In the genomic region with DNA sequence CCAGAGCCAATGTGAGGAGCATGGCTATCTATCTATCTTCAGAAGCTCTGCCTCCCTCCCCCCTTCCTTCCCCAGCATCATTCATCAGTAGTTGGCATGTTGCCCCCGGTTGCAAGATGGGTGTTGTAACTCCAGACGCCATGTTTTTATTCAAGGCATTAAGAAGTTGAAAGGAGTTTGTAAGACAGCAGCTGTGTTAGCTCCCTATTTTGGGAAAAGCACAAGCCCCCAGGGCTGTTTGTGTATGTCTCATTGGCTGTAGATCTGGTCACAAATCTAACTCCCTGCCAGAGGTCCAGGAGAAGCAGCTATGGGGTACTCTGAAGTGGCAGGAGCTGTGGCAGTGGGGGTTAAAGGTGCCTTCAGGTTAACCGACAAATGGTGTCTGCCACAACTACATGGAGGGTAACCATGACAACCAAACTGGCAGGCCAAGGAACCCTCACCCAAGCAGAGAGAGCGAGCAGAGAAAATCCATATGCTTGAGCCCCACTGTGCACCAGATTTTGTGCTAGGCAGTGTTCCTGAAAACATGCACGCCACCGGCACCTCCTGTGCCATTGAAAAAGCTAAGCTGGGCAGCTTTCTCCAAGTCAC, we compare ENCODE assay signal across 9 mouse cellular contexts.
A peak's percentile ranks its signal among the peaks of the same experiment; 100 is the strongest.
DNase-seq lines count a peak whose midpoint lies in the region; ATAC-seq and TF ChIP-seq lines count a peak whose summit lies in the region.
"Had no signal": no experiment of that assay in that cellular context is flagged by ENCODE, and none has a peak within 500 bp of the region (broad histone marks: within the 10 kb centered on the region; RNA-seq: fewer than 3 reads in every experiment).

No protein-coding gene starts in this region.

- intact Hi-C loops in gastrocnemius, adult 2 months (cut with DNase I), result no loop called here
- intact Hi-C loops in heart, postnatal 10 days (cut with DNase I), result loop anchor here (5.0 kb wide), 1 partner anchor 288 kb away; a partner anchor contains a TSS

- peak overlapping the region; percentile 65 for H3K27ac ChIP-seq in hindbrain, postnatal 0 days
- no peak overlapping the region for H3K27ac ChIP-seq in neural tube, embryonic 15.5 days (replicated peaks)
- no peak overlapping the region for H3K27ac ChIP-seq in gastrocnemius, adult 2 months

- ATAC-seq in hindbrain, postnatal 0 days, result peak; percentile 30; the same call in 1 of the 2 replicates
- ATAC-seq in neural tube, embryonic 15.5 days (ENCODE audit: low FRiP score), result peak; percentile 30; the same call in 1 of the 2 replicates

- DNase-seq in layer of hippocampus, adult 11-12 months (ENCODE audit: low spot score), result peak; percentile 58
- DNase-seq in layer of hippocampus, adult 9-10 months (ENCODE audit: low spot score), result no peak
- peak; percentile 76 to 82 for DNase-seq in cerebellum, adult 18-20 months
- DNase-seq in hindbrain, postnatal 0 days (ENCODE audit: low spot score), result peak; percentile 71
- DNase-seq in gastrocnemius, adult 2 months, result no peak
- no peak for DNase-seq in heart, postnatal 10 days
- DNase-seq in heart, adult 8-10 months (ENCODE audit: low spot score), result no peak

- H3K4me3 ChIP-seq in hindbrain, postnatal 0 days (ENCODE audit: low read length), result no peak overlapping the region
- H3K4me3 ChIP-seq in neural tube, embryonic 15.5 days (replicated peaks), result no peak overlapping the region
- H3K4me3 ChIP-seq in gastrocnemius, adult 2 months, result no peak overlapping the region
- H3K4me3 ChIP-seq: megakaryocyte, embryonic 14.5 days had no signal

- H3K4me1 ChIP-seq in hindbrain, postnatal 0 days (ENCODE audit: insufficient read depth, low read length), result peaks cover 18% of the 10 kb centered on the region
- peaks cover 41% of the 10 kb centered on the region for H3K4me1 ChIP-seq in neural tube, embryonic 15.5 days

- no peaks in the 10 kb centered on the region for H3K36me3 ChIP-seq in hindbrain, postnatal 0 days (ENCODE audit: insufficient read depth, low read length)
- no peaks in the 10 kb centered on the region; the same call in 1 of the 2 replicates for H3K36me3 ChIP-seq in neural tube, embryonic 15.5 days

- no peaks in the 10 kb centered on the region for H3K9me3 ChIP-seq in hindbrain, postnatal 0 days (ENCODE audit: low read length)
- no peaks in the 10 kb centered on the region for H3K9me3 ChIP-seq in neural tube, embryonic 15.5 days (replicated peaks)
- H3K9me3 ChIP-seq: megakaryocyte, embryonic 14.5 days had no signal

- no peak overlapping the region for H3K4me2 ChIP-seq in hindbrain, postnatal 0 days (ENCODE audit: low read depth, low read length)
- no peak overlapping the region for H3K4me2 ChIP-seq in neural tube, embryonic 15.5 days

- H3K9ac ChIP-seq in hindbrain, postnatal 0 days (replicated peaks; ENCODE audit: low read length), result no peak overlapping the region
- no peak overlapping the region for H3K9ac ChIP-seq in neural tube, embryonic 15.5 days (replicated peaks)

- TF ChIP-seq CTCF in hindbrain, postnatal 0 days (IDR thresholded peaks at IDR 0.05; ENCODE audit: low read depth), result no peak
- no peak for TF ChIP-seq CTCF in gastrocnemius, adult 2 months (IDR thresholded peaks at IDR 0.05)

- no peaks in the 10 kb centered on the region for H3K27me3 ChIP-seq in hindbrain, postnatal 0 days (ENCODE audit: insufficient read depth, low read length)
- no peaks in the 10 kb centered on the region for H3K27me3 ChIP-seq in neural tube, embryonic 15.5 days (replicated peaks)
- H3K27me3 ChIP-seq: megakaryocyte, embryonic 14.5 days had no signal

- WGBS in hindbrain, postnatal 0 days, result 25% methylated on average over 6 of the region's 6 CpGs
- 30% methylated on average over 6 of the region's 6 CpGs for WGBS in neural tube, embryonic 15.5 days

Comparison
In these comparisons a context has a peak if more than half of its experiments do, and no peak if none do; other contexts are left out.
1. DNase-seq: peak in layer of hippocampus, adult 11-12 months (single experiment), cerebellum, adult 18-20 months (2 of 2) and hindbrain, postnatal 0 days (single experiment); none in layer of hippocampus, adult 9-10 months (single experiment), gastrocnemius, adult 2 months (single experiment), heart, postnatal 10 days (0 of 2) and heart, adult 8-10 months (single experiment).